Mouse (Mus musculus) heart, postnatal 0 days (tissue): ENCODE results near the gene Rp9.

ENCODE experiments used
- CTCF ChIP-seq: IDR thresholded peaks from 2 replicates; pipeline ENCODE4 v1.5.1; 2016; ENCODE audit warnings: antibody characterized with exemption, control low read depth, low read depth
- EP300 ChIP-seq: IDR thresholded peaks from 2 replicates; pipeline ENCODE4 v1.6.1; 2016; ENCODE audit warnings: antibody characterized with exemption, low read depth

- TF ChIP-seq CTCF (no peak), EP300 (no peak)
These were observed 6.7 kb upstream of the Rp9 start for GRCm38 (mm10) chr9:22476265-22476664.
